Mouse (Mus musculus): Measurements from ENCODE around the gene Nek2. TPM values are rescaled to one million over a fixed set of nuclear protein-coding genes. Genes with fewer than 3 reads are reported as not detected.

Gene Nek2
- polyA plus RNA-seq (2015; fragmentation: Nextera tagmentation; extraction: Ambion mirVana): 3.6 and 11.2 TPM in 2 replicates

DNA sequence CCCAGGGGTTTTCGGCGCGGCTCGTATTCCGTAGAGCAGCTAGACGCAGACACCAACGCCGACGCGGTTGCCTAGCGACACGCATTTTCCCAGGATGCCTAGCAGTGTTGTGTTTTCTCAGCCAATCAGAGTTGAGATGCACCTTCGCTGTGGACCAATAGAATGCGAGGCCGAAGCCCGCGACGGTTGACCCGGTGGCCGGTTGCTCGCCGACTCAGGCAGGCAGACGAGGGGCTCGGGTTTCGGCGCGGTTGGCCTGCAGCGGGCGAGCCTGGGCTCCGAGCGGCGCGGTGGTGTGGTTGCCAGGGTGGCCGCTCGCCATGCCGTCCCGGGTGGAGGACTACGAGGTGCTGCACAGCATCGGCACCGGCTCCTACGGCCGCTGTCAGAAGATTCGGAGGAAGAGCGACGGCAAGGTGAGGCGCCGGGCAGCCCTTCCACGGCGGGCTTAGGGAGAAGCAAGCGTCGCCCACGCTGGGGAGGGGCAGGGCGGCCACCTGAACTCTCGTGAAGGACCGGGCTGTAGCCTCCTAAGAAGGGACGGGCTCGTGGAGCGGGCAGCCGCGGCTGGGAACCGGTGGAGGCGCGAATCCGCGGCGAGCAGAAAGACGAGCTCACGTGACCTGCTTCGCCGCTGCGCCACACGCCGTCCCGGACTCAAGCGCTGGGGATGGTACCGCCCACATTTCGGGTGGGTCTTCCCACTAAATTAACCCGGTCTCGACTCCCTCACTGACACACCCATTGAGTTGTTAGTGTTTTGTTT is at the start of gene Nek2:
Gene Nek2 (plus strand): TSS at position 119 of the 766 bp plus-strand sequence.
- H3K9ac ChIP-seq (replicated peaks): peak within 1 kb of the TSS; percentile 59
- H3K27ac ChIP-seq (replicated peaks): peak within 1 kb of the TSS; percentile 54; the same call in 1 of the 2 replicates
- no peaks in the 10 kb centered on the region for H3K9me3 ChIP-seq (replicated peaks)
- peaks cover 21% of the 10 kb centered on the region for H3K4me1 ChIP-seq
- ATAC-seq (ENCODE audit: low FRiP score): peak; percentile 96
- H3K27me3 ChIP-seq (replicated peaks): no peaks in the 10 kb centered on the region
- peak within 1 kb of the TSS; percentile 97 for H3K4me2 ChIP-seq
- no peaks in the 10 kb centered on the region for H3K36me3 ChIP-seq
- under 1% methylated on average over 75 of the region's 79 CpGs for WGBS
- H3K4me3 ChIP-seq (replicated peaks): peak within 1 kb of the TSS; percentile 83

DNA sequence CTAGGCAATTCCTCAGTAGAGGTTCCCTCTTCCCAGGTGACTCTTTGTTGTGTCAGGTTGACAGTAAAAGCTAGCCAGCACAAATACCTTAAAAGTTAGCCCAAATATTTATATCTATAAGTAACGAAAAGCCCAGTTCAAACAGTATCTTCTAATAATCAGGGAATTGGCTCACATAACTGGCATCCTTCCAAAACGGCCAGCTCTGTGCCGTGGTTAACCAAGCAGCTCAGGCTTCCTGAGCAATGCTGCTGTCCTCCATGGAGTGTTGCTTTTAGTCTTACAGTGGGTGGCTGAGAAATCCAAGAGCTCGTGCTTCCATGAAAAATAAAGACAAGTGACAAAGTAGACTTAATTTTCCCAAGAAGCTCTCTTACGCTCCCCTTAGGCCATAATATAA is 47.1 kb upstream of the Nek2 start:
- Histone ChIP-seq H3K4me2 (no peak overlapping the region), H3K27ac (replicated peaks) (no peak overlapping the region), H3K4me1 (no peaks in the 10 kb centered on the region), H3K9ac (replicated peaks) (no peak overlapping the region), H3K36me3 (peaks cover 51% of the 10 kb centered on the region), H3K9me3 (replicated peaks) (no peaks in the 10 kb centered on the region), H3K27me3 (replicated peaks) (no peaks in the 10 kb centered on the region), H3K4me3 (replicated peaks) (no peak overlapping the region)
- ATAC-seq (ENCODE audit: low FRiP score): no peak
- 82% methylated on average over 5 of the region's 5 CpGs for whole genome bisulfite sequencing

DNA sequence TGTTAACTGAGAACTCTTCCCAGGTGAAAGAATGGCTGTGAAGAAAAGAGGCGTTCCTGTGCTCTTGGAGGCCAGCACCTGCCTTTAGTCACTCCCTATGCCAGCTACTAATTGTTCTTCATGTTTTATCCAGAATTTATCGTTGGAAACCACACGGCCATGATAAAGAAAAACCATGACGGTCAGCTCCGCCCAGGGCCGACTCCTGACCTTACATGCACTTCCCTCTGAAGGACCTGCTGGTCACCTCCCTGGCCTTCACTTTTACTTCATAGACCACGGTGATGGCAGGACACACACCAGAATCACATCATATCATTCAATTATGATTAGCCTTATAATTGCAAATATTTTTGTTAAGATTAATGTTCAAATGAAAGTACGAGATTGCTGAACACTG is 46.1 kb upstream of the Nek2 start:
- Histone ChIP-seq H3K27ac (replicated peaks) (no peak overlapping the region), H3K4me1 (no peaks in the 10 kb centered on the region), H3K27me3 (replicated peaks) (no peaks in the 10 kb centered on the region), H3K36me3 (peaks cover 59% of the 10 kb centered on the region), H3K4me2 (no peak overlapping the region), H3K4me3 (replicated peaks) (no peak overlapping the region), H3K9ac (replicated peaks) (no peak overlapping the region), H3K9me3 (replicated peaks) (no peaks in the 10 kb centered on the region)
- no peak for ATAC-seq (ENCODE audit: low FRiP score)
- WGBS: 91% methylated on average over 8 of the region's 8 CpGs

DNA sequence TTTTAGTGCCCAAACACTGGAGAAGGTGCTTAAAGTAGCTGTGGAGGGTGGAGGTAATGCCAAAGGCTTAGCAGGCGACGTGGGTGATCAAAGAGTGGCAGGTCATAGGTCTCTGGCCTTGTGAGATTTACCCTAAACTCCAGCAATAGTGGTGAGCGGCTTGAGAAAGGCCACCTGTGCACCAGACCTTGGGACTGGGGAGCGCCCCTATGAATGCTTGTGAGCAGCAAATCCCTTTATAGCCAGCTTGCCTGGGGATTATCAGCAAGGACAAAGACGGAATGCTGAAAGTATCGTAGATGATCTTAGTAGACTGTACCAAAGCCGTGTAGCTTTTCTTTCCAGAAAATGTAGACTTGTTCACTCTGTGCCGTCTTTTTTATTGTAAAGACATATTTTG is 43.7 kb upstream of the Nek2 start:
- H3K36me3 ChIP-seq: peaks cover 69% of the 10 kb centered on the region
- WGBS: 95% methylated on average over 8 of the region's 8 CpGs

DNA sequence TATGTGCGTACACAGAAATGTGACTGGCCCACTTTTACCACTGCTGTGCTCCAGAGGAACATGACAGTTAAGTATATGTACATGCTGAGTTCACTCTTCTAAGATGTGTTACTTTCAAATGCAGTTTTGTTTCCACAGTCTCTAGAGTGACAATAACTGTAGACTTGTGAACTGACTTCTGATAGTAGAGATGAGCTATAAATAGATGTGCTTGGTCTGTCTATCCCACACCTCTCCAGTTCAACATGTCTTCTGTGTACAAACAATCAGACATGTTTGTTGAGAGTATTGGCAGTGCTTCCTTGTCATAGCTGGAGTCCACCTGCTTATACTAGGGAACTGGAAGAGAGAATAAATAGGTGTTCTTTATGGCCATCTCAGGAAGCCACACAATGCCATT is 40.8 kb upstream of the Nek2 start:
- Histone ChIP-seq H3K4me1 (no peaks in the 10 kb centered on the region), H3K27me3 (replicated peaks) (no peaks in the 10 kb centered on the region), H3K4me3 (replicated peaks) (no peak overlapping the region), H3K27ac (replicated peaks) (no peak overlapping the region), H3K4me2 (no peak overlapping the region), H3K36me3 (peaks cover 49% of the 10 kb centered on the region), H3K9me3 (replicated peaks) (no peaks in the 10 kb centered on the region), H3K9ac (replicated peaks) (no peak overlapping the region)
- WGBS: 100% methylated on average over 1 of the region's 1 CpGs
- ATAC-seq (ENCODE audit: low FRiP score): no peak

More for the DNA sequence above, 43.7 kb upstream of the Nek2 start:
- H3K4me2 ChIP-seq: no peak overlapping the region
- H3K27ac ChIP-seq (replicated peaks): no peak overlapping the region
- H3K4me3 ChIP-seq (replicated peaks): no peak overlapping the region
- no peaks in the 10 kb centered on the region for H3K9me3 ChIP-seq (replicated peaks)
- no peaks in the 10 kb centered on the region for H3K27me3 ChIP-seq (replicated peaks)
- H3K4me1 ChIP-seq: no peaks in the 10 kb centered on the region
- H3K9ac ChIP-seq (replicated peaks): no peak overlapping the region
- no peak for ATAC-seq (ENCODE audit: low FRiP score)

DNA sequence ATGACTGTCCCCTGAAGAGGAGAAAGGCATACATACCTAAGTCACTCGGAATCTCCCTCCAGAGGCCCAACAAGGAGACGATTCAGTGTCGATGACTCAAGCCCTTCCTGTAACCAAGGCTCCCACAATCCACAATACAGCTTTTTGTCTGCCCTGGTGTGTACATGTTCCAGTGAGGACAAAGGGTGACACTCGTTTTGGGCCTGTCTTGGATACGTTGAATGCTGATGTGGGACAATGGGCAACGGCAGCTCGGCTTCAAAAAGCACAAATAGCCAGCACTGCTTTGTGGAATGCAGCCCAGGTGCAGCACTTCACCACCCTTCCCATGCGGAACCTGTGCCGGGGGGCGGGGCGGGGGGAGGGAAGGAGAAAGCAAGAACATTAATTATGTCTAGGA is 36.1 kb upstream of the Nek2 start:
- Histone ChIP-seq H3K27me3 (replicated peaks) (no peaks in the 10 kb centered on the region), H3K4me3 (replicated peaks) (no peak overlapping the region), H3K9ac (replicated peaks) (no peak overlapping the region), H3K27ac (replicated peaks) (no peak overlapping the region), H3K4me1 (no peaks in the 10 kb centered on the region), H3K4me2 (no peak overlapping the region), H3K9me3 (replicated peaks) (peaks cover 2% of the 10 kb centered on the region; the same call in 1 of the 2 replicates), H3K36me3 (peaks cover 10% of the 10 kb centered on the region; the same call in 1 of the 2 replicates)
- WGBS: 50% methylated on average over 11 of the region's 11 CpGs
- ATAC-seq (ENCODE audit: low FRiP score): no peak

DNA sequence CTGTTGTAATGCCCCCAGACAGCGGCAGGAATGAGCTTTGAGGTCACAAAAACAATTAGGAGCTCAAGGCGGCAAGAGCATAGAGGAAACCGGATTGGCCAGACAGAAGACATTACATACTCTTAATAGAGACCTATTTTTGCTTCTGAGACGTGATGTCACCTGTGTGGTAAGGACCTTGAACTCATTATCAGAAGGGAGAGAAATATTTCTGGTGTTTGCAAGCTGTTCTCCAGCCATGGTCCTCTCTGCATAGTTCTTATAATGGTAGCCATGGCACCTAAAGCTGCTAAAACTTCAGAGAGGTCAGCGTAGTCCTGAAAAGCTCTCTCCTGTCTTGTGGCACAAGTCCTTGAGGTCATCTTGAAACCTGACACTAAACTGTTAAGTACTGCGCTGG is 35.0 kb upstream of the Nek2 start:
- no peaks in the 10 kb centered on the region for H3K4me1 ChIP-seq
- no peak overlapping the region for H3K27ac ChIP-seq (replicated peaks)
- ATAC-seq (ENCODE audit: low FRiP score): no peak
- H3K9me3 ChIP-seq (replicated peaks): peaks cover 2% of the 10 kb centered on the region; the same call in 1 of the 2 replicates
- H3K4me3 ChIP-seq (replicated peaks): no peak overlapping the region
- no peak overlapping the region for H3K4me2 ChIP-seq
- H3K36me3 ChIP-seq: peaks cover 3% of the 10 kb centered on the region; the same call in 1 of the 2 replicates
- 73% methylated on average over 6 of the region's 6 CpGs for WGBS
- no peaks in the 10 kb centered on the region for H3K27me3 ChIP-seq (replicated peaks)
- no peak overlapping the region for H3K9ac ChIP-seq (replicated peaks)

DNA sequence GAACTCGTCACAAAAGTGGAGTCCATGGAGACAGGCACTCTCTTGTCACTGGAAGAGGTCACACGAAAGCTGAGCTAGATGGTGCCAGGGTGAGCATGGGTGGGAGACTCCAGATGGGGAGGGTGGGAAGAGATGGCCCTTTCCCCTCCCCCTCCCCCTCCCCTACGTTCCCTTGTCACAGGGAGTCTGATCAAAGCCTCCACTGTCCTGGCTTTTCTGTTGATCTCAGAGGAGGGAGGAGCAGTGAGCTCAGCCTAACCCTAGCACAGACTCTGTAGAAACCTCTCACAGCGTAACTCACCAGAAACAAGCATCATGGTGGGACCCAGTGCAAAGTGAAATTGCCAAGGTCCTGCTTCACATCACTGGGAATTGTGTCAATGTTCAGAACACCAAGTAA is 33.9 kb upstream of the Nek2 start:
- Histone ChIP-seq H3K4me2 (no peak overlapping the region), H3K27me3 (replicated peaks) (no peaks in the 10 kb centered on the region), H3K4me3 (replicated peaks) (no peak overlapping the region), H3K9ac (replicated peaks) (no peak overlapping the region), H3K4me1 (no peaks in the 10 kb centered on the region), H3K27ac (replicated peaks) (no peak overlapping the region), H3K9me3 (replicated peaks) (peaks cover 2% of the 10 kb centered on the region; the same call in 1 of the 2 replicates), H3K36me3 (no peaks in the 10 kb centered on the region)
- ATAC-seq (ENCODE audit: low FRiP score): no peak
- WGBS: 51% methylated on average over 4 of the region's 4 CpGs

DNA sequence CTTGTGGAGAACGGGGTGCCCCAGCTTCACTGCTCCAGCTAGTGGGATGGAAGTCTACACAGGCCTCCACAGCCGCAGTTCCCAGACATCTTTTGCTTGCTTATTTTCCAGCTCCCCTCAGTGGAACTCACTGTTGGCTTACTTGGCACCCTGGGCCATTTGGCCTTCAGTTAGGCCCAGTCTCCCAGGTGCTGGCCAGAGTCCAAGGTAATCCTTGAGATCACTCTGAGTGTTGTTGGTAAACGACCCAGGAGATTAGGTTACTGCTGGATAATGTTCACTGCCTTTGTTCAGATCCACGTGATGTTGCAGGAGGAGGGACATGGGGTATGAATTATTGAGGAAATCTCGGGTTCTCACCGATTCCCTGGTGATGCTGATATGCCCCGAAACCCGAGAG is 28.3 kb upstream of the Nek2 start:
- H3K4me3 ChIP-seq (replicated peaks): no peak overlapping the region
- H3K27me3 ChIP-seq (replicated peaks): no peaks in the 10 kb centered on the region
- H3K9ac ChIP-seq (replicated peaks): no peak overlapping the region
- H3K4me2 ChIP-seq: no peak overlapping the region
- no peak overlapping the region for H3K27ac ChIP-seq (replicated peaks)
- H3K9me3 ChIP-seq (replicated peaks): peaks cover 2% of the 10 kb centered on the region; the same call in 1 of the 2 replicates
- no peaks in the 10 kb centered on the region for H3K36me3 ChIP-seq
- ATAC-seq (ENCODE audit: low FRiP score): no peak
- 79% methylated on average over 8 of the region's 8 CpGs for WGBS
- H3K4me1 ChIP-seq: no peaks in the 10 kb centered on the region

DNA sequence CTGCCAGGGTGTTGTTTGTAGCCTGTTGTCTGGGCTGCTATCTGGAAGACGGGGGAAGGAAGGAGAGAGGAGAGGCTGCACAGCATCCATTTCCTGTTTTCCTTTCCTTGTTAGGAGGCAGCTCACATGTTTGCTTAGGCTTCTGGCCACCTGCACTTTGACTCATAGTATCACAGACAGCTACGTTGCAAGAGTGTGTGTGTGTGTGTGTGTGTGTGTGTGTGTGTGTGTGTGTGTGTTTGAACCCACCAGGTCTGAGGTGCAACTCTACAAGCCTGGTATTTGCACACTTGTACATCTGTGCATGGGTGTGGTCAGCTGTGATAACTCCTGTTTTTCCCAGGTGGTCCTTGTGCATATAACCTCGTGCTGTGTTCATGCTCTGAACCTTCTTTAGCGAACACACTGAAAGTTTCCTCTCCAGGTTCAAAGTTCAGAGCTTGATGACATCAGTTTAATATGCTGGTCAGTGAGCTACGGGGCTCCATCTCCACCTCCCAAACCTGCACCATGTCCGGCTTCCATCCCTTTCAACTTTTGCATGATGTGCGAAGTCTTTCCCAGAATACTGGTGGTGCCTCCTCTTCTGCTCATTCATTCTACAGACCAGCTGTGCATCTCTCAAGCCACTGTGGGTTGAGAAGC is 27.2 kb upstream of the Nek2 start:
- Histone ChIP-seq H3K9ac (replicated peaks) (no peak overlapping the region), H3K36me3 (no peaks in the 10 kb centered on the region), H3K4me2 (no peak overlapping the region), H3K4me1 (no peaks in the 10 kb centered on the region), H3K9me3 (replicated peaks) (peaks cover 2% of the 10 kb centered on the region; the same call in 1 of the 2 replicates), H3K27ac (replicated peaks) (no peak overlapping the region), H3K4me3 (replicated peaks) (no peak overlapping the region), H3K27me3 (replicated peaks) (no peaks in the 10 kb centered on the region)
- 88% methylated on average over 7 of the region's 7 CpGs for WGBS
- no peak for ATAC-seq (ENCODE audit: low FRiP score)

DNA sequence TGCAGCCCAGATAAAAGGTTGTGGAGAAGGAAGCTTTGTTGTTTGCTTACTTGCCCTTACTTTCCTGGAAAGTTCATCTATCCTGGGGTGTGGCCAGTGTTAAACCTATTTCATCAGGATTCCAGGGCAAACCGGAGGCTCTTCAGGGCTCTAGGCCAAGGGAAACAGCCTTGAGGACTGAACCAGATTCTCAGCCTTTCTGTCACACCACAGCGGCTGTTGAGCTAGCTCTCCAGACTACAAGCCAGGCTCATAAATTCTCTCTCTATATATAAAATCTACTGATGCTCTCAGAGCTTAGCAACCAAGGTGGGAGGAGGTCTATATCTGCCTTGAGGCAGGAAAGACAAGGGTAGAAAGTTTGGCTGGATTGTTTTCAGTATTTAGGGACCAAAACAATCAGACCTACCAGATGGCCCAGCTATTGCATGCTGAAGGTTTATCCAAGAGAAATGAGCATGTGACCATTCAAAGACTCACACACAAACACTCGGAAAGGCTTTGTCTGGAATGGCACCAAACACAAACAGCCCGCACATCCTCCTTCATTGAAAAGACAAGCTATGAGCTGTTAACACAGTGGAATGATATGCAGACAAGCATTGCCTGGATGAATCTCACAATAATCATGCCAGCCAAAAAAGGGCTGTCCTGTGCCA is 24.9 kb upstream of the Nek2 start:
- Histone ChIP-seq H3K9me3 (replicated peaks) (no peaks in the 10 kb centered on the region), H3K27ac (replicated peaks) (no peak overlapping the region), H3K36me3 (no peaks in the 10 kb centered on the region), H3K9ac (replicated peaks) (no peak overlapping the region), H3K27me3 (replicated peaks) (no peaks in the 10 kb centered on the region), H3K4me3 (replicated peaks) (no peak overlapping the region), H3K4me2 (no peak overlapping the region), H3K4me1 (no peaks in the 10 kb centered on the region)
- 83% methylated on average over 4 of the region's 4 CpGs for WGBS
- ATAC-seq (ENCODE audit: low FRiP score): no peak

Data from neural tube, embryonic 15.5 days (tissue).